Mouse (Mus musculus) hindbrain, embryonic 13.5 days (tissue): ENCODE results near the gene Dip2c. TPM values are rescaled to one million over a fixed set of nuclear protein-coding genes. Genes with fewer than 3 reads are reported as not detected.

Experiments used
- ATAC-seq: fragments of 200-750 bp; cut with Nextera tagmentation; 2 replicates; pipeline ENCODE4 v1.8.0; 2017; ENCODE audit warnings: moderate TSS enrichment; ENCODE audit not compliant: low FRiP score
- H3K27ac ChIP-seq: fragments of 300-500 bp; sonication (generic); 2 replicates; pipeline ENCODE4 v1.5.1; 2015; ENCODE audit warnings: inconsistent platforms, mild to moderate bottlenecking, moderate library complexity
- H3K27me3 ChIP-seq: fragments of 300-500 bp; sonication (generic); 2 replicates; pipeline ENCODE4 v1.6.1; 2015; ENCODE audit warnings: mild to moderate bottlenecking, inconsistent platforms
- H3K36me3 ChIP-seq: fragments of 300-500 bp; sonication (generic); 2 replicates; pipeline ENCODE4 v1.6.1; 2015; ENCODE audit warnings: mild to moderate bottlenecking, inconsistent platforms
- H3K4me1 ChIP-seq: fragments of 300-500 bp; sonication (generic); replicated peaks from 2 replicates; pipeline ENCODE4 v1.6.1; 2015; ENCODE audit warnings: inconsistent platforms
- H3K4me2 ChIP-seq: fragments of 300-500 bp; sonication (generic); 2 replicates; pipeline ENCODE4 v1.6.1; 2015; ENCODE audit warnings: inconsistent platforms, mild to moderate bottlenecking, moderate library complexity
- H3K4me3 ChIP-seq: fragments of 300-500 bp; sonication (generic); 2 replicates; pipeline ENCODE4 v1.5.1; 2015; ENCODE audit warnings: mild to moderate bottlenecking, inconsistent platforms
- H3K9ac ChIP-seq: fragments of 300-500 bp; sonication (generic); 2 replicates; pipeline ENCODE4 v1.6.1; 2015; ENCODE audit warnings: mild to moderate bottlenecking, inconsistent platforms
- H3K9me3 ChIP-seq: fragments of 300-500 bp; sonication (generic); 2 replicates; pipeline ENCODE4 v1.6.1; 2016; ENCODE audit warnings: inconsistent platforms
- WGBS: fragments of 180-500 bp; shearing (Covaris S2); methylation state at CpG from one replicate; pipeline ENCODE4 v1.1.7; 2015; 5-methylcytosine and 5-hydroxymethylcytosine counted together
- polyA plus RNA-seq: library from polyadenylated mRNA; unstranded; fragments of >200 nt; fragmentation: Nextera tagmentation; extraction: Ambion mirVana; gene quantifications from 2 replicates; pipeline ENCODE4 v1.2.1, GENCODE M21; 2015

Gene Dip2c
- polyA plus RNA-seq, 1 experiment from 2014 or later = 10.2 TPM

DNA sequence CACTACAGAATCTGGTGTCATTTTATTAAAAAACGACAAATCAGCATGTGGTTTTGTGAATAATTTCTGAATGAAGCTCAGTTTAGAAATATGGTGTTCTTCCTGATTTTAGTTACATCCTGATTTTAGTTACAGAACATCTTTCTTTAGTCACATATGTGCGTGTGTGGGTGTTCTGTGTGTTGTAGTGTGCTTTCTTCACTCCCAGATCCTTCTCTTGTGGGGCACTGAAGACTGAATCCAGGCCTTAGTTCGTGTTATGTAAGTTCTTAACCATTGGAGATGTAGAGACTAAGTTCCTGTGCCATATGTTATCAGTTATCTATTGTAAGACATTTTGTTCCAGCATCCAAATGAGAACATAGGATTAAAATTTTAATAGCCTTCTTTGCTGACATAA is 117.1 kb downstream of the Dip2c start:
- no peaks in the 10 kb centered on the region for H3K27me3 ChIP-seq
- WGBS = 92% methylated on average over 3 of the region's 3 CpGs
- no peak overlapping the region for H3K27ac ChIP-seq
- H3K9me3 ChIP-seq = no peaks in the 10 kb centered on the region
- H3K4me3 ChIP-seq = no peak overlapping the region
- H3K36me3 ChIP-seq = no peaks in the 10 kb centered on the region
- no peaks in the 10 kb centered on the region; the same call in 1 of the 2 replicates for H3K4me1 ChIP-seq
- H3K9ac ChIP-seq = no peak overlapping the region
- ATAC-seq = no peak
- H3K4me2 ChIP-seq = no peak overlapping the region

GRCm38 (mm10) chr13:9395286-9395685 is 119.0 kb downstream of the Dip2c start:
- no peaks in the 10 kb centered on the region; the same call in 1 of the 2 replicates for H3K4me1 ChIP-seq
- WGBS = 76% methylated on average over 1 of the region's 1 CpGs
- H3K9me3 ChIP-seq = no peaks in the 10 kb centered on the region
- no peak for ATAC-seq
- H3K27ac ChIP-seq = no peak overlapping the region
- H3K4me2 ChIP-seq = no peak overlapping the region
- no peaks in the 10 kb centered on the region for H3K27me3 ChIP-seq
- no peak overlapping the region for H3K9ac ChIP-seq
- no peaks in the 10 kb centered on the region for H3K36me3 ChIP-seq
- no peak overlapping the region for H3K4me3 ChIP-seq

DNA sequence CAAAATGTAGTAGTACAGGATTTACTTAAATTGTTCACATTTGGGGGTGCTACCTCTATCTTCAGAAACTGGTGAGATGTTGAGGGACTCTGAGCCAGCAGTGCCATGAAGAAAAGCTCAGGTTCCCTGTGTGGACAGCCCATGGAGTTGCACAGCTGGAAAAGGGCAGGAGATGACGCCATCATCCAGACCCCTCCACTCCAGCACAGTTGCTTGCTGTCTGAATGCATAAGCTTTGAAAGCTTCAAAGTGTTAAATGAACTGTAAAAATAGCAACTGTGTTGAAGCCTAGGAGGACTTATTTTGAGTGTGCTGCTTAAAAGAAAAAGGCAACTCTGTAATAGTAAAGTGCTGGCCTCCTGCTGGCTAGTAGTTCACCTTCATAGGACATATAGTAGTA is 122.5 kb downstream of the Dip2c start:
- 11% methylated on average over 1 of the region's 1 CpGs for WGBS
- H3K9ac ChIP-seq = no peak overlapping the region
- H3K4me2 ChIP-seq = no peak overlapping the region
- H3K9me3 ChIP-seq = peaks cover 10% of the 10 kb centered on the region; the same call in 1 of the 2 replicates
- no peak overlapping the region for H3K27ac ChIP-seq
- no peak; the same call in 1 of the 2 replicates for ATAC-seq
- no peak overlapping the region for H3K4me3 ChIP-seq
- no peaks in the 10 kb centered on the region for H3K4me1 ChIP-seq
- H3K36me3 ChIP-seq = no peaks in the 10 kb centered on the region; the same call in 1 of the 2 replicates
- no peaks in the 10 kb centered on the region for H3K27me3 ChIP-seq

- Histone ChIP-seq H3K9me3 (peaks cover 10% of the 10 kb centered on the region; the same call in 1 of the 2 replicates), H3K9ac (no peak overlapping the region), H3K27me3 (no peaks in the 10 kb centered on the region), H3K4me1 (no peaks in the 10 kb centered on the region), H3K27ac (no peak overlapping the region), H3K4me3 (no peak overlapping the region), H3K4me2 (no peak overlapping the region), H3K36me3 (no peaks in the 10 kb centered on the region; the same call in 1 of the 2 replicates)
- WGBS = 73% methylated on average over 1 of the region's 1 CpGs
- ATAC-seq = no peak
Observed at GRCm38 (mm10) chr13:9405399-9405798, 129.1 kb downstream of the Dip2c start.

GRCm38 (mm10) chr13:9408983-9409382 is 132.7 kb downstream of the Dip2c start:
- H3K36me3 ChIP-seq = no peaks in the 10 kb centered on the region
- H3K9me3 ChIP-seq = no peaks in the 10 kb centered on the region
- no peak overlapping the region for H3K4me3 ChIP-seq
- no peak overlapping the region for H3K27ac ChIP-seq
- no peaks in the 10 kb centered on the region for H3K4me1 ChIP-seq
- H3K27me3 ChIP-seq = no peaks in the 10 kb centered on the region
- no peak for ATAC-seq
- no peak overlapping the region for H3K4me2 ChIP-seq
- WGBS = 94% methylated on average over 4 of the region's 4 CpGs
- no peak overlapping the region for H3K9ac ChIP-seq

DNA sequence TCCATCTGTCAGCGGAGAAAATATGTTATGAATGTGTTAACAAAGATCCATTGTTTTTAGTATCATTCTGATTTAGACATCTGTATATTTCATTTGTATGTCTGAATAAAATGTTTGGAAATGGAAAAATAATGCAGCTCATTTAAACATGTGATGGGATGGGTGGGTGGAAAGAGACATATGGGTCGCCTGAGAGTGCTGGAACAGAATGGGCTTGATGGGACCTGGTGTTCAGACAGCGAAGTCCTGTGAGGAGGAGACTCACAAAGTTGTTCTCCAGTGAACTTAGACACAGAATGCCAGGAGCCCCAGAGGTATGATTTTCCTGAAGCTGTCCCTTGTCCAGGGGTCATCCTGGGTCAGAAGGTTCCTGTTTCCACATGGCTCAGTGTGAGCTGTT is 142.1 kb downstream of the Dip2c start:
- Histone ChIP-seq H3K27me3 (no peaks in the 10 kb centered on the region), H3K4me1 (0 out of 2 replicates have a peak, but pooled peaks cover 5% of the 10 kb centered on the region), H3K4me2 (no peak overlapping the region), H3K4me3 (no peak overlapping the region), H3K9me3 (no peaks in the 10 kb centered on the region), H3K36me3 (no peaks in the 10 kb centered on the region), H3K9ac (no peak overlapping the region), H3K27ac (no peak overlapping the region)
- ATAC-seq = no peak
- WGBS = 91% methylated on average over 3 of the region's 3 CpGs

DNA sequence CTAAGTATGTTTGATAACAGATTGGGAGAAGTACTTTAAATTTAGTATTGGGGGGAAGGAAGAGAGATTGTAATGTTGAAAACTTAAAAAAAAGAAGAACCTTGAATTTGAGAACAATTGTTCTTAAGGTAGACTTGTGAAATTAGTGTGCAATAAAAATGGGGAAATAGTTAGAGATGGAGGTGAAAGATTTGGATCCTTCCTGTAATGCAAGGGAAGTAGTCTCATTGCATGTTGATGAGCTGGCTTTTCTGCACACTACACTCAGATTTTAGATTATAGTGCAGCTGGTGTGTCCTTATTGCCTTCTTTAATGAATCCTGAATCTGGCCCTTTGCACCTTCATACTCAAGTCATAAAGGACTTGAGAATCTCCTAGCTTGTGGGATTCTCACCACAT is 142.9 kb downstream of the Dip2c start:
- Histone ChIP-seq H3K9me3 (no peaks in the 10 kb centered on the region), H3K27me3 (no peaks in the 10 kb centered on the region), H3K4me1 (0 out of 2 replicates have a peak, but pooled peaks cover 5% of the 10 kb centered on the region), H3K36me3 (no peaks in the 10 kb centered on the region), H3K4me3 (no peak overlapping the region), H3K27ac (no peak overlapping the region), H3K4me2 (no peak overlapping the region), H3K9ac (no peak overlapping the region)
- ATAC-seq = no peak

DNA sequence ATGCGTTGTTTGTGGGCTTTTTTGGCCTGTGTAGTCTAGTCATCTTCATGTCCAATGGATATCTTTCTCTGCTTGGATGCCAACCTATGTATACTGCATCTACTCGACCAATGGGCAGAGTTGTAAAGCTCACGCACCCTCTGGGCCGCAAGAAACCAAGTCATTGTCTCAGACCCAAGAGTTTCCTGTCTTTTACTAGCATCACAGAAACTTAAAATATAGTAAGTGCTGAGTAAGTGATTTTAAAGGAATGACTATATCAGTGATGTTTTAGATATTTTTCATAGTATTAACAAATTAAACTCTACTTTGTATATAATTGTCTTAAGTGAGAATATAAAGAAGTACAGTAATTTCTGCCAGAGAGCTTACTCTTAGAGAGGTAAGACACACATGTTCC is 145.6 kb downstream of the Dip2c start:
- 96% methylated on average over 4 of the region's 4 CpGs for WGBS
- Histone ChIP-seq H3K9me3 (no peaks in the 10 kb centered on the region), H3K9ac (no peak overlapping the region), H3K4me2 (no peak overlapping the region), H3K27ac (no peak overlapping the region), H3K36me3 (no peaks in the 10 kb centered on the region), H3K4me1 (0 out of 2 replicates have a peak, but pooled peaks cover 5% of the 10 kb centered on the region), H3K27me3 (no peaks in the 10 kb centered on the region), H3K4me3 (no peak overlapping the region)
- no peak for ATAC-seq

DNA sequence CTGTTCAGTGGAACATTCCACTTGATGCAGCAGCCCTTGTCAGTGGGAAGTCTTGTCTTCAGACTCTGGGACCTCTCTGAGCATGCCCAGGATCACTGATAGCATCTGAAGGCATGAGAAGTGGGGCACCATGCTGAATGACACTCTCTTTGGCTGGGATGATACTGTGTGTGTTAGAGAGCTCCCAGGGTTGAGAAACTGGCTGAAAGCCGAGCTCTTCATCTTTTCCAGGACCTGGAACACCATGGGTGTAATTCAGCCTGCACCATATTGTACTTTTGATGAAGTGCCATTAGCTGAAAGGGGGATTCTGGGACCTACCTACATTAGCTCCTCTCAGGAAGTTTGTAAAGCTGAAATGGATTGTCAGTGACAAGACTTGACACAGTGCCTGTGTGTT is 146.5 kb downstream of the Dip2c start:
- Histone ChIP-seq H3K36me3 (no peaks in the 10 kb centered on the region), H3K4me3 (no peak overlapping the region), H3K9me3 (no peaks in the 10 kb centered on the region), H3K4me2 (no peak overlapping the region), H3K4me1 (0 out of 2 replicates have a peak, but pooled peaks cover 5% of the 10 kb centered on the region), H3K9ac (no peak overlapping the region), H3K27ac (no peak overlapping the region), H3K27me3 (no peaks in the 10 kb centered on the region)
- 76% methylated on average over 1 of the region's 1 CpGs for WGBS
- no peak for ATAC-seq

DNA sequence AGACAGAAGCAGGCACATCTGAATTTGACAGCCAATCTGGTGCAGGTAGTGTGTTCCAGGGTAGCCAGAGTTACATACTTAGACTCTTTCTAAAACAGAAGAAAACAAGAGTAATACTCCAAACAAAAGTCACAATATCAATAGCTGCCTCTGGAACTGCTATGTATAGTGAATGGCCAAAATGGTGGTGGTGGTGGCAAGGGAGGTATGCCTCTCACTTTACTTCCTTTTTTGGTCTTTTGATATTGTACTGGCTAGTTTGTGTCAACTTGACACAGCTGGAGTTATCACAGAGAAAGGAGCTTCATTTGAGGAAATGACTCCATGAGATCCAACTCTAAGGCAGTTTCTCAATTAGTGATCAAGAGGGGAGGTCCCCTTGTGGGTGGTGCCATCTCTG is 148.1 kb downstream of the Dip2c start:
- Histone ChIP-seq H3K9me3 (no peaks in the 10 kb centered on the region), H3K4me3 (no peak overlapping the region), H3K36me3 (no peaks in the 10 kb centered on the region), H3K4me1 (0 out of 2 replicates have a peak, but pooled peaks cover 5% of the 10 kb centered on the region), H3K4me2 (no peak overlapping the region), H3K27ac (no peak overlapping the region), H3K9ac (no peak overlapping the region), H3K27me3 (no peaks in the 10 kb centered on the region)
- no peak for ATAC-seq

DNA sequence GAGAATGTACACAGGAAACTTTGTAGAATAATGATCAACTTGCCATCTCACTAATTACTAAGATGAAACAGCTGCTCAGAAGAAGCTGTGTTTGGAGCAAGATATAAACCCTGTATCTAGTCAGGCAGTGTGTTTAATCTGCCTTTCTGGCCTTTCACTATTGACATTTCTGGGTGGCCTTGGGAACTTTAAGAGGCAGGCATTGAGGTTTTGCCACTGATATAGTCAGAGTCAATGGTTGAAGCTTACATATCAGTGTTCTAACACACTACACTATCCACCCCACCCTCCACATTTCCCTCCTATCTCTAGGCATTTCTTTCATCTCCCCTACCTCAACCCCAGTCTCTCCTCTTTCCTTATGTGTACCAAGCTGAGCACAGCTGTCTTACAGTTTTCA is 149.9 kb downstream of the Dip2c start:
- H3K9me3 ChIP-seq = 0 out of 2 replicates have a peak, but pooled peaks cover 3% of the 10 kb centered on the region
- H3K4me3 ChIP-seq = no peak overlapping the region
- no peak overlapping the region for H3K9ac ChIP-seq
- H3K27ac ChIP-seq = no peak overlapping the region
- H3K27me3 ChIP-seq = no peaks in the 10 kb centered on the region
- 0 out of 2 replicates have a peak, but pooled peaks cover 5% of the 10 kb centered on the region for H3K4me1 ChIP-seq
- no peak for ATAC-seq
- no peak overlapping the region for H3K4me2 ChIP-seq
- H3K36me3 ChIP-seq = no peaks in the 10 kb centered on the region

DNA sequence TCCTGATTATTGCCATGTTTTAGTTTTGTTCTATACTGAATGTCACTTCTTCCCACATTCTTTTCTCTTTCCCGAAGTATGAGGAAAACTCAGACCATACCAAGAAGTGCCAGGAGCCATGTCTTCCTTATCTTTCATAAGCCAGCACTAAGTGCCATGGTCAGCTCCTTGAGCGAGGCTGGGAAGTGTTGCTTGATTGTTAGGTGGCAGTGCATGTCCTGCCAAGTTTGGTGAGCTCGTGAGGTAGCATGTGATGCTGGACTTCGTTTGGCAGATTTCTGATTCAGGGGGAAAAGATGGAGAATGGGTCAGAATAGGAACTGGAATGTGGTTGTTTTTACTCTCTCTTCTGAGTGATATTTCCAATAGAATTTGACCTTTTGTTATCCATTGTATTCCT is 150.5 kb downstream of the Dip2c start:
- no peak overlapping the region for H3K4me2 ChIP-seq
- H3K4me3 ChIP-seq = no peak overlapping the region
- WGBS = 83% methylated on average over 4 of the region's 4 CpGs
- ATAC-seq = no peak
- 0 out of 2 replicates have a peak, but pooled peaks cover 5% of the 10 kb centered on the region for H3K4me1 ChIP-seq
- H3K27me3 ChIP-seq = no peaks in the 10 kb centered on the region
- 0 out of 2 replicates have a peak, but pooled peaks cover 3% of the 10 kb centered on the region for H3K9me3 ChIP-seq
- H3K36me3 ChIP-seq = no peaks in the 10 kb centered on the region
- no peak overlapping the region for H3K9ac ChIP-seq
- H3K27ac ChIP-seq = no peak overlapping the region

- WGBS = 96% methylated on average over 1 of the region's 1 CpGs
- ATAC-seq = no peak
- no peak overlapping the region for H3K4me2 ChIP-seq
- no peaks in the 10 kb centered on the region for H3K36me3 ChIP-seq
- no peaks in the 10 kb centered on the region for H3K4me1 ChIP-seq
- no peak overlapping the region for H3K4me3 ChIP-seq
- no peak overlapping the region for H3K9ac ChIP-seq
- 0 out of 2 replicates have a peak, but pooled peaks cover 3% of the 10 kb centered on the region for H3K9me3 ChIP-seq
- H3K27ac ChIP-seq = no peak overlapping the region
- no peaks in the 10 kb centered on the region for H3K27me3 ChIP-seq
Observed at GRCm38 (mm10) chr13:9429884-9430283, 153.6 kb downstream of the Dip2c start.
